Mouse (Mus musculus) CH12.LX (cell line): ENCODE data around the gene Fuz. TPM values are rescaled to one million over a fixed set of nuclear protein-coding genes. Genes with fewer than 3 reads are reported as not detected.

ENCODE experiments used
- DNase-seq: peaks from one replicate; pipeline ENCODE4 v3.0.0-alpha.2; 2013; ENCODE audit errors: extremely low read depth
- H3K27ac ChIP-seq: 2 replicates; pipeline ENCODE4 v1.5.1; 2012; ENCODE audit warnings: low read depth, mild to moderate bottlenecking, control low read depth, moderate library complexity; ENCODE audit not compliant: insufficient read depth
- H3K27me3 ChIP-seq: replicated peaks from 2 replicates; pipeline ENCODE3; 2012; ENCODE audit warnings: inconsistent platforms
- H3K36me3 ChIP-seq, 2 experiments: replicated peaks in 1 of 2; 2 replicates each; pipeline versions ENCODE3 to v1.6.1; 2012; ENCODE audit warnings: inconsistent platforms in 1 of 2, low read length in 1 of 2, mild to moderate bottlenecking in 1 of 2, mixed read lengths in 1 of 2, moderate library complexity in 1 of 2; ENCODE audit not compliant: control insufficient read depth in 1 of 2, insufficient read depth in 1 of 2
- H3K4me1 ChIP-seq, 2 experiments: 2 replicates each; pipeline ENCODE4 v1.6.1; 2012; ENCODE audit warnings: inconsistent platforms in 1 of 2, moderate library complexity in 1 of 2; ENCODE audit not compliant: insufficient read depth in 2 of 2, control insufficient read depth in 1 of 2
- H3K4me2 ChIP-seq: 2 replicates; pipeline ENCODE4 v1.6.1; 2012; ENCODE audit warnings: low read depth, mild to moderate bottlenecking, control low read depth; ENCODE audit not compliant: poor library complexity, insufficient read depth, severe bottlenecking
- H3K4me3 ChIP-seq, 3 experiments: fragments of 150-350 bp in 1 of 3; sonication (generic) in 1 of 3; replicated peaks in 1 of 3; 2 replicates each; pipeline versions ENCODE3 to v1.5.1; 2011 to 2012; ENCODE audit warnings: low read depth in 2 of 3, low read length in 2 of 3, mild to moderate bottlenecking in 2 of 3, moderate library complexity in 2 of 3, control low read depth in 1 of 3, improper control_type of control experiment in 1 of 3, inconsistent platforms in 1 of 3, mixed read lengths in 1 of 3; ENCODE audit not compliant: poor library complexity in 1 of 3
- H3K79me2 ChIP-seq: replicated peaks from 2 replicates; pipeline ENCODE4 v1.6.1; 2012; ENCODE audit warnings: mild to moderate bottlenecking, moderate library complexity; ENCODE audit not compliant: control insufficient read depth, poor library complexity, insufficient read depth, severe bottlenecking; ENCODE audit errors: extremely low read depth
- H3K9ac ChIP-seq: 2 replicates; pipeline ENCODE4 v1.6.1; 2012; ENCODE audit warnings: low read depth, mild to moderate bottlenecking, control low read depth, moderate library complexity; ENCODE audit not compliant: insufficient read depth
- H3K9me3 ChIP-seq: replicated peaks from 2 replicates; pipeline ENCODE3; 2012; ENCODE audit warnings: low read length, inconsistent platforms, mixed read lengths
- BHLHE40 ChIP-seq: IDR thresholded peaks from 2 replicates; pipeline ENCODE4 v1.6.1; 2011; ENCODE audit warnings: mild to moderate bottlenecking, low read depth, low read length, improper control_type of control experiment
- CHD2 ChIP-seq: IDR thresholded peaks from 2 replicates; pipeline ENCODE4 v1.6.1; 2011; ENCODE audit warnings: low read length, improper control_type of control experiment
- CTCF ChIP-seq, 2 experiments: IDR thresholded peaks in 1 of 2; conservative IDR thresholded peaks in 1 of 2; 2 replicates each; pipeline ENCODE4 v1.5.1; 2011 to 2012; ENCODE audit warnings: low read depth in 2 of 2, low read length in 2 of 2, improper control_type of control experiment in 1 of 2, inconsistent platforms in 1 of 2, mild to moderate bottlenecking in 1 of 2, moderate library complexity in 1 of 2
- ELF1 ChIP-seq: IDR thresholded peaks from 2 replicates; pipeline ENCODE4 v1.6.1; 2014; ENCODE audit warnings: low read depth, mild to moderate bottlenecking, inconsistent platforms, low read length, improper control_type of control experiment
- ETS1 ChIP-seq: conservative IDR thresholded peaks from 2 replicates; pipeline ENCODE4 v1.6.1; 2012; ENCODE audit warnings: low read depth, mild to moderate bottlenecking, inconsistent platforms, low read length, improper control_type of control experiment, moderate library complexity
- GABPA ChIP-seq: IDR thresholded peaks from 2 replicates; pipeline ENCODE4 v1.6.1; 2012; ENCODE audit warnings: low read depth, low read length, improper control_type of control experiment, inconsistent platforms; ENCODE audit not compliant: insufficient replicate concordance
- HCFC1 ChIP-seq: IDR thresholded peaks from 2 replicates; pipeline ENCODE4 v1.6.1; 2012; ENCODE audit warnings: low read depth, mild to moderate bottlenecking, inconsistent platforms, low read length, improper control_type of control experiment
- IRF4 ChIP-seq: IDR thresholded peaks from 2 replicates; pipeline ENCODE4 v1.6.1; 2014; ENCODE audit warnings: low read depth, mild to moderate bottlenecking, inconsistent platforms, low read length, improper control_type of control experiment
- JUN ChIP-seq: IDR thresholded peaks from 2 replicates; pipeline ENCODE4 v1.6.1; 2011; ENCODE audit warnings: low read depth, mild to moderate bottlenecking, low read length, improper control_type of control experiment, moderate library complexity; ENCODE audit not compliant: insufficient read depth
- JUND ChIP-seq: conservative IDR thresholded peaks from 2 replicates; pipeline ENCODE4 v1.6.1; 2011; ENCODE audit warnings: low read depth, low read length, improper control_type of control experiment
- KAT2A ChIP-seq: IDR thresholded peaks from 2 replicates; pipeline ENCODE4 v1.6.1; 2012; ENCODE audit warnings: low read length, improper control_type of control experiment, inconsistent platforms; ENCODE audit not compliant: insufficient replicate concordance
- MAFK ChIP-seq: IDR thresholded peaks from 2 replicates; pipeline ENCODE4 v1.6.1; 2011; ENCODE audit warnings: low read length, improper control_type of control experiment; ENCODE audit not compliant: insufficient replicate concordance
- MAX ChIP-seq: IDR thresholded peaks from 2 replicates; pipeline ENCODE4 v1.6.1; 2011; ENCODE audit warnings: low read length, improper control_type of control experiment
- MAZ ChIP-seq: IDR thresholded peaks from 2 replicates; pipeline ENCODE4 v1.6.1; 2012; ENCODE audit warnings: low read depth, mild to moderate bottlenecking, inconsistent platforms, low read length, improper control_type of control experiment, moderate library complexity
- MEF2A ChIP-seq: IDR thresholded peaks from 2 replicates; pipeline ENCODE4 v1.6.1; 2014; ENCODE audit warnings: low read depth, mild to moderate bottlenecking, inconsistent platforms, low read length, improper control_type of control experiment, borderline replicate concordance
- MXI1 ChIP-seq: IDR thresholded peaks from 2 replicates; pipeline ENCODE4 v1.6.1; 2011; ENCODE audit warnings: mild to moderate bottlenecking, low read depth, low read length, improper control_type of control experiment
- NELFE ChIP-seq: IDR thresholded peaks from 2 replicates; pipeline ENCODE4 v1.6.1; 2011; ENCODE audit warnings: low read depth, low read length, improper control_type of control experiment
- NRF1 ChIP-seq: IDR thresholded peaks from 2 replicates; pipeline ENCODE4 v1.6.1; 2014; ENCODE audit warnings: low read depth, mild to moderate bottlenecking, inconsistent platforms, low read length, improper control_type of control experiment, moderate library complexity
- PAX5 ChIP-seq: IDR thresholded peaks from 2 replicates; pipeline ENCODE4 v1.6.1; 2012; ENCODE audit warnings: low read length, inconsistent platforms, mixed read lengths
- POLR2A ChIP-seq: IDR thresholded peaks from 2 replicates; pipeline ENCODE4 v1.6.1; 2011; ENCODE audit warnings: low read depth, mild to moderate bottlenecking, improper control_type of control experiment, low read length
- RAD21 ChIP-seq: IDR thresholded peaks from 2 replicates; pipeline ENCODE4 v1.6.1; 2011; ENCODE audit warnings: low read depth, mild to moderate bottlenecking, low read length, improper control_type of control experiment, moderate library complexity
- RCOR1 ChIP-seq: conservative IDR thresholded peaks from 2 replicates; pipeline ENCODE4 v1.6.1; 2012; ENCODE audit warnings: low read depth, mild to moderate bottlenecking, inconsistent platforms, low read length, improper control_type of control experiment
- SIN3A ChIP-seq: IDR thresholded peaks from 2 replicates; pipeline ENCODE4 v1.6.1; 2012; ENCODE audit warnings: low read length, improper control_type of control experiment, inconsistent platforms
- SMC3 ChIP-seq: IDR thresholded peaks from 2 replicates; pipeline ENCODE4 v1.6.1; 2011; ENCODE audit warnings: low read depth, low read length, improper control_type of control experiment
- TBP ChIP-seq: conservative IDR thresholded peaks from 2 replicates; pipeline ENCODE4 v1.6.1; 2011; ENCODE audit warnings: low read depth, low read length, improper control_type of control experiment
- TCF12 ChIP-seq: IDR thresholded peaks from 2 replicates; pipeline ENCODE4 v1.6.1; 2014; ENCODE audit warnings: low read depth, mild to moderate bottlenecking, inconsistent platforms, low read length, improper control_type of control experiment
- UBTF ChIP-seq: IDR thresholded peaks from 2 replicates; pipeline ENCODE4 v1.6.1; 2012; ENCODE audit warnings: low read depth, mild to moderate bottlenecking, inconsistent platforms, low read length, improper control_type of control experiment, moderate library complexity
- USF1 ChIP-seq: IDR thresholded peaks from 2 replicates; pipeline ENCODE4 v1.6.1; 2014; ENCODE audit warnings: low read depth, mild to moderate bottlenecking, inconsistent platforms, low read length, improper control_type of control experiment
- USF2 ChIP-seq: conservative IDR thresholded peaks from 2 replicates; pipeline ENCODE4 v1.6.1; 2011; ENCODE audit warnings: low read depth, low read length, improper control_type of control experiment
- ZKSCAN1 ChIP-seq: IDR thresholded peaks from 2 replicates; pipeline ENCODE4 v1.6.1; 2012; ENCODE audit warnings: low read depth, inconsistent platforms, low read length, improper control_type of control experiment, borderline replicate concordance
- ZNF384 ChIP-seq: IDR thresholded peaks from 2 replicates; pipeline ENCODE4 v1.6.1; 2012; ENCODE audit warnings: low read depth, low read length, improper control_type of control experiment, inconsistent platforms
- dilution Hi-C: fragments of 300-500 bp; cut with MboI; formaldehyde crosslinking; loops from 2 replicates; pipeline ENCODE4 v1.14.3; 2020; ENCODE audit warnings: low sequenced_read_pairs; ENCODE audit not compliant: extremely low pct_unique_long_range_greater_than_20kb, extremely low pct_ligation_motif_present
- in situ Hi-C: fragments of 300-500 bp; cut with MboI; formaldehyde crosslinking; loops from 3 replicates; pipeline ENCODE4 v1.14.3; 2019; ENCODE audit warnings: low sequenced_read_pairs, low pct_ligation_motif_present, low pct_unique_long_range_greater_than_20kb, mixed read lengths
- polyA plus RNA-seq: library from polyadenylated mRNA; unstranded; fragments of >175 nt; gene quantifications from 2 replicates; pipeline ENCODE4 v1.2.1, GENCODE M21; 2012; ENCODE audit warnings: low read depth; ENCODE audit not compliant: insufficient read length
- total RNA-seq, 2 experiments: library from RNA; depleted of rRNA; stranded (reverse); fragments of 300-350 nt in 1 of 2; fragments of >200 nt in 1 of 2; gene quantifications; 2 replicates each; pipeline ENCODE4 v1.2.3; 2012 to 2014

The Fuz gene
- total and polyA plus RNA-seq, 3 experiments = 16.7 to 17.1 (median 16.9) TPM

DNA sequence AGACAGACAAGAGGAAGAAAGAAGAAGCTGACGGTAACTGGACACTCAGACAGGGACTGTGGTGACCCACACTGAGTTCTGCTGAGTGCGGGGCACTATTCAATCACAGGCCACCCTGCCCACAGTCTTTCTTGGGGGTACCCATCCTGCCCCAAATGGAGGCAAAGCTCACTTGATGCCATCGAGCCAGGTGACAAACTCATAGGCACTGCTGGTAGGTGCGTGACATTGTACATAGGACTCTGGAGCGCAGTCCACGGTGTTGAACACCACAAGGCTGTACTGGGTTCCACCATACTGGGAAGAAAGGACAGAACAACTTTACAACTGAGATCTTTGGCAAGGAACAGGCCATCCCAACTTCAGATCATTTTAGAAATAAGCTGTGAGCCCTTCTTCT lies 4.3 kb upstream of the Fuz start:
- H3K27ac ChIP-seq = no peak overlapping the region
- TF ChIP-seq MAX (no peak), MXI1 (no peak), NELFE (no peak), MAZ (no peak), RCOR1 (no peak)
- TF ChIP-seq, all 38 proteins: peak for 0
- Histone ChIP-seq H3K79me2 (peaks cover 14% of the 10 kb centered on the region), H3K9ac (peak overlapping the region; percentile 94), H3K4me1 (peaks cover 10 to 19% of the 10 kb centered on the region in 2 experiments), H3K36me3 (peaks cover 11 to 40% of the 10 kb centered on the region in 2 experiments), H3K4me2 (peak overlapping the region; percentile 85), H3K4me3 (peak overlapping the region; percentile 88 to 91 (median 90)), H3K9me3 (no peaks in the 10 kb centered on the region), H3K27me3 (no peaks in the 10 kb centered on the region)
- DNase-seq = no peak
- in situ Hi-C loops = no loop called here
- dilution Hi-C loops = no loop called here

GRCm38 (mm10) chr7:44892276-44892921 lies 3.5 kb upstream of the Fuz start, which contains the start of gene Med25:
TSS of gene Med25 (minus strand) at chr7:44892712.
- dilution Hi-C loops = no loop called here
- peaks cover 10 to 27% of the 10 kb centered on the region in 2 experiments for H3K4me1 ChIP-seq
- in situ Hi-C loops = no loop called here
- TF ChIP-seq NRF1 = peak; percentile 89
- peak; percentile 57; the same call in 1 of the 2 replicates for TF ChIP-seq MXI1
- TF ChIP-seq ZNF384 = no peak
- TF ChIP-seq HCFC1 = peak; percentile 94
- TF ChIP-seq PAX5 = no peak
- peak; percentile 80 for TF ChIP-seq SIN3A
- no peak for TF ChIP-seq MAX
- TF ChIP-seq TCF12 = peak; percentile 59; the same call in 1 of the 2 replicates
- 0 out of 2 replicates have a peak, but pooled peaks have one; percentile 28 for TF ChIP-seq TBP
- peak; percentile 90 for TF ChIP-seq NELFE
- no peak for TF ChIP-seq CHD2
- TF ChIP-seq BHLHE40 = no peak
- no peak for TF ChIP-seq SMC3
- TF ChIP-seq JUN = no peak
- TF ChIP-seq ELF1 = no peak
- no peak; the same call in 1 of the 2 replicates for TF ChIP-seq GABPA
- TF ChIP-seq CTCF (conservative IDR thresholded peaks at IDR 0.05 in 1 of 2, IDR thresholded peaks at IDR 0.05 in 1 of 2; ENCODE audit: low read depth in 2 of 2, low read length in 2 of 2) = no peak
- TF ChIP-seq USF1 = no peak
- TF ChIP-seq UBTF = no peak
- TF ChIP-seq ETS1 = no peak
- no peak for TF ChIP-seq IRF4
- TF ChIP-seq JUND = no peak
- TF ChIP-seq MEF2A = 0 out of 2 replicates have a peak, but pooled peaks have one; percentile 40
- no peak for TF ChIP-seq MAFK
- TF ChIP-seq POLR2A = peak; percentile 96
- TF ChIP-seq MAZ = no peak
- TF ChIP-seq KAT2A = peak; percentile 91; the same call in 1 of the 2 replicates
- TF ChIP-seq ZKSCAN1 = no peak
- no peak for TF ChIP-seq USF2
- TF ChIP-seq RAD21 = no peak

More at GRCm38 (mm10) chr7:44892276-44892921, 3.5 kb upstream of the Fuz start, which contains the start of gene Med25:
- Histone ChIP-seq H3K36me3 (peaks cover 4 to 33% of the 10 kb centered on the region in 2 experiments), H3K27me3 (no peaks in the 10 kb centered on the region), H3K9ac (peak within 1 kb of the TSS; percentile 94), H3K4me2 (peak within 1 kb of the TSS; percentile 85), H3K4me3 (peak within 1 kb of the TSS; percentile 88 to 91 (median 90)), H3K27ac (peak within 1 kb of the TSS; percentile 33; the same call in 1 of the 2 replicates), H3K9me3 (no peaks in the 10 kb centered on the region), H3K79me2 (peaks cover 14% of the 10 kb centered on the region)
- peak; percentile 92 for DNase-seq
